Mouse (Mus musculus): Measurements from ENCODE around the gene Nrip2. TPM values are rescaled to one million over a fixed set of nuclear protein-coding genes. Genes with fewer than 3 reads are reported as not detected.

Nrip2 gene
- polyA plus RNA-seq, 1 experiment from 2014 or later: 11.2 TPM

- ATAC-seq (replicated peaks): no peak
- WGBS: 94% methylated on average over 2 of the region's 2 CpGs
- peaks cover 3% of the 10 kb centered on the region; the same call in 1 of the 2 replicates for H3K4me1 ChIP-seq
- no peak overlapping the region for H3K27ac ChIP-seq
- no peak overlapping the region for H3K4me2 ChIP-seq
- no peak overlapping the region for H3K9ac ChIP-seq
- H3K9me3 ChIP-seq: no peaks in the 10 kb centered on the region
- no peaks in the 10 kb centered on the region for H3K27me3 ChIP-seq (replicated peaks)
- H3K36me3 ChIP-seq (replicated peaks): peaks cover 55% of the 10 kb centered on the region
- H3K4me3 ChIP-seq: no peak overlapping the region
Measured at GRCm38 (mm10) chr6:128429300-128429699, 30.2 kb downstream of the Nrip2 start.

DNA sequence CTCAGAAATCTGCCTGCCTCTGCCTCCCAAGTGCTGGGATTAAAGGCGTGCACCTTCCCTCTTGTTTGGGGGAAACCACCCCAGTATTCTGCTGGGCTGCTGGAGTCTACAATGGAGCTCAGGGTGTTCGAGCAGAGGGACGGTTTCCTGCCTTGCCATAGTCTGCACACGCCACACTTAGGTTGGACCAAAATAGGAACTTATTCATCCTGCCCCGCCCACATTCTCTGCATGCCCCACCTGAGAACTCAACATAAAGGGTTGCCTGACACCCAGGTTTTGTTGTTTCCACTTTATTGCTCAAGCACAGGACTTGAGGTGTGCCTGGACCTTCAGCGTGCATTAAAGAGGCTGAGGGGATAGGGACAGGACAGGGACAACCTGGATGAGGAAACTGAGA lies 30.7 kb downstream of the Nrip2 start:
- 93% methylated on average over 6 of the region's 6 CpGs for WGBS
- Histone ChIP-seq H3K4me2 (no peak overlapping the region), H3K4me1 (peaks cover 3% of the 10 kb centered on the region; the same call in 1 of the 2 replicates), H3K27ac (no peak overlapping the region), H3K4me3 (no peak overlapping the region), H3K9me3 (no peaks in the 10 kb centered on the region), H3K9ac (no peak overlapping the region), H3K27me3 (replicated peaks) (no peaks in the 10 kb centered on the region), H3K36me3 (replicated peaks) (peaks cover 60% of the 10 kb centered on the region)
- ATAC-seq (replicated peaks): no peak

DNA sequence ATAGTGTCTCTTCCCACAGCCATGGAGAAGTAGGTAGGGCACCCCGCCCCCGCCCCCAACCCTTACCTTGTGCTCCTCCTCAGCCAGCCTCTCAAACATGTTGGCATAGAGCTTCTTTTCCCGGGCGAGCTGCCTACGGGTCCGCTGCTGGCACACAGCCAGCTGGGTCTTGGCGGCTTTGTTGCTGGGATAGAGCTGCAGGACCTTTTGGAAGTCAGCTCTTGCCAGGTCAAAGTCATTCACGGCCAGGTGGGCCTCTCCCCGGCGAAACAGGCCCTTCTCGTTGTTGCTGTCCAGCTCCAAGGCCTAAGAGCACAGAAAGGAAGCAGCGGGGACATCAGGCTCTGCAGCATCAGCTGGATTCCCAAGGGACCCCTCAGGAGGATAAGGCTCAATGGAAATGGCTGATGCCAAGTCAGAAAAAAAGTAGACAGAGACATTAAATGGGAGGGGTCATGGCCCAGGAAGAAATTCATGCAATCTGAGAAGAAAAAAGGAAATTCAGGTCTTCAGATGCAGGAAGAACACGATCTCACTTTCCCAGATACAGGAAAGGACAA lies 33.3 kb downstream of the Nrip2 start:
- no peaks in the 10 kb centered on the region for H3K9me3 ChIP-seq
- no peak overlapping the region for H3K4me3 ChIP-seq
- no peak overlapping the region for H3K27ac ChIP-seq
- H3K4me1 ChIP-seq: peaks cover 11% of the 10 kb centered on the region
- no peak overlapping the region for H3K9ac ChIP-seq
- no peak for ATAC-seq (replicated peaks)
- 83% methylated on average over 13 of the region's 13 CpGs for WGBS
- no peaks in the 10 kb centered on the region for H3K27me3 ChIP-seq (replicated peaks)
- H3K36me3 ChIP-seq (replicated peaks): peaks cover 72% of the 10 kb centered on the region
- H3K4me2 ChIP-seq: no peak overlapping the region

GRCm38 (mm10) chr6:128433566-128433965 lies 34.5 kb downstream of the Nrip2 start:
- Histone ChIP-seq H3K36me3 (replicated peaks) (peaks cover 70% of the 10 kb centered on the region), H3K4me2 (no peak overlapping the region), H3K4me1 (peaks cover 11% of the 10 kb centered on the region), H3K27ac (no peak overlapping the region), H3K4me3 (no peak overlapping the region), H3K27me3 (replicated peaks) (no peaks in the 10 kb centered on the region), H3K9ac (no peak overlapping the region), H3K9me3 (no peaks in the 10 kb centered on the region)
- no peak for ATAC-seq (replicated peaks)
- WGBS: 95% methylated on average over 13 of the region's 13 CpGs

DNA sequence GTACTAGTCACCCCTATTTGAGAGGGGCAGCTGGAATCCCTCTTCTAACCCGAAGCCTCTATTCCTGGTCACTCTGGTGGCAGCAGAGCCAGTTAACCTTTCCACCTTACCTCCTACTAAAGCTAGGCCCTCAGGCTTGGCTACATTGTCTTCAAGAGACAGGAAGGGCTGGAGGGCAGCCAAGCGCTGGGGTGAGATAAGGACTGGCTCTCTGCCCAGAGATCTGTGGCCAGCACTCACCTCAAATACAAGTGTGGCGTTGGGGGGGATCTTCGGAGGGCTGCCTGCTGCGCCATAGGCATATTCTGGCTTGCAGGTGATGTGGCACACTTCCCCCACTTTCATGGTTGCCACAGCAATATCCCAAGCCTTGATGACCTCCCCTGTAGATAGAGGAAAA lies 36.4 kb downstream of the Nrip2 start:
- ATAC-seq (replicated peaks): no peak
- peaks cover 16% of the 10 kb centered on the region for H3K4me1 ChIP-seq
- no peak overlapping the region for H3K4me2 ChIP-seq
- H3K9ac ChIP-seq: no peak overlapping the region
- no peak overlapping the region for H3K4me3 ChIP-seq
- WGBS: 82% methylated on average over 5 of the region's 5 CpGs
- H3K27ac ChIP-seq: no peak overlapping the region
- no peaks in the 10 kb centered on the region for H3K27me3 ChIP-seq (replicated peaks)
- no peaks in the 10 kb centered on the region for H3K9me3 ChIP-seq
- peaks cover 52% of the 10 kb centered on the region for H3K36me3 ChIP-seq (replicated peaks)

GRCm38 (mm10) chr6:128436356-128437005 lies 37.4 kb downstream of the Nrip2 start:
- Histone ChIP-seq H3K9me3 (no peaks in the 10 kb centered on the region), H3K9ac (peak overlapping the region; percentile 91), H3K27me3 (replicated peaks) (no peaks in the 10 kb centered on the region), H3K4me3 (peak overlapping the region; percentile 100), H3K27ac (peak overlapping the region; percentile 95; the same call in 1 of the 2 replicates), H3K36me3 (replicated peaks) (peaks cover 44% of the 10 kb centered on the region), H3K4me2 (peak overlapping the region; percentile 66), H3K4me1 (peaks cover 16% of the 10 kb centered on the region)
- WGBS: 91% methylated on average over 8 of the region's 8 CpGs
- no peak for ATAC-seq (replicated peaks)

DNA sequence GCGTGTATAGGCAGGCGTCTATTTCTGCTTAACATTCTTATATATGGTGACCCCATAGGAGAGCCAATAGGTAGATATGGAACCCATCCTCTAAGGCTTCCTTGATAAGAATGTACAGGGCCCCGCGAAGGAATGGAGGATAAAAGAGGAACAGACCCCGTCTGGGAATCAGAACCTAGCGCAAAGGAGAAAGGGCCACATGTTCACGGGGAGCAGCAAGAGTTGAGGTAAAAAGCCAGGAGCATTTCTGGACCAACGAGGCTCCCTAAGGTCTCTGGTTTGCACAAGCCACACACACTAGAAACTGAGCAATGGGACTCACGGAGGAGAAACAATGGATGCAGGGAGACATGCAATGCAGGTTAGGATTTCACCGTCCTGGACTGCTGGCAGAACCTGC lies 38.2 kb downstream of the Nrip2 start:
- Histone ChIP-seq H3K36me3 (replicated peaks) (peaks cover 36% of the 10 kb centered on the region), H3K4me1 (peaks cover 16% of the 10 kb centered on the region), H3K4me2 (peak overlapping the region; percentile 66), H3K27me3 (replicated peaks) (no peaks in the 10 kb centered on the region), H3K27ac (peak overlapping the region; percentile 95), H3K9me3 (no peaks in the 10 kb centered on the region), H3K4me3 (peak overlapping the region; percentile 100), H3K9ac (peak overlapping the region; percentile 91)
- 2% methylated on average over 10 of the region's 10 CpGs for WGBS
- ATAC-seq (replicated peaks): 0 out of 2 replicates have a peak, but pooled peaks have one; percentile 0

DNA sequence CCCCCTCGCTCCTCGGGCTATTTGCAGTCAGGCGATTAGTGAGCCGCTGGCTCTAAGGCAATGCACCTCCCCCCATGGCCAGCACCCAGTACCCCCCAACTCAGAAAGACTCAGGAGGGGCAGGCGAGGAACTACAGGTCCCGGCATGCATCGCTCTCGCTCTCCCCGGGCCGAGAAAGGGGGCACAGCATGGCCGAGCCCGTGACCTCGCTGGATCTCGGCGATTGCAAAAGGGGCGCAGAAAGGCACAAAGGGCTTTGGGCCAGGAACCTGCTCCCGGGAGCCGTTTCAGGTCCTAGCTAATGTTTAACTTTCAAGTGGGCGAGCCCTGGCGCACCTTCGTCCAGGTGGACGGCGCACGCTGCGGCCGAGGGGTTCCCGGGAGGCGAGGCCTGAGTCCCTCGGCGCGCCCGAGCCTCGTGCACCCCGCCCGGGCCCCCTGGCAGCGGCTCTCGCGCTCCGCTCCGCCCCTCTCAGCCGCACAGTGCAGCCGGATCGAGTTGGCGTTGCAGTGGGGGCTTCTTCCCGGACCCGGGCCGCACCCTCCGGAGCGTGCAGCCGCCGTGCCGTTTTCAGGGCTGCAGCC lies 38.7 kb downstream of the Nrip2 start:
- Histone ChIP-seq H3K4me2 (peak overlapping the region; percentile 66), H3K4me3 (peak overlapping the region; percentile 100), H3K9me3 (no peaks in the 10 kb centered on the region), H3K27me3 (replicated peaks) (no peaks in the 10 kb centered on the region), H3K27ac (peak overlapping the region; percentile 95), H3K4me1 (peaks cover 16% of the 10 kb centered on the region), H3K36me3 (replicated peaks) (peaks cover 31% of the 10 kb centered on the region), H3K9ac (peak overlapping the region; percentile 91)
- WGBS: under 1% methylated on average over 48 of the region's 52 CpGs
- peak; percentile 81 for ATAC-seq (replicated peaks)

GRCm38 (mm10) chr6:128438317-128438870 lies 39.3 kb downstream of the Nrip2 start, which contains the start of gene Fkbp4:
Gene Fkbp4 (minus strand): TSS chr6:128438677.
- H3K4me2 ChIP-seq: peak within 1 kb of the TSS; percentile 66
- H3K27me3 ChIP-seq (replicated peaks): no peaks in the 10 kb centered on the region
- H3K27ac ChIP-seq: peak within 1 kb of the TSS; percentile 95
- H3K4me3 ChIP-seq: peak within 1 kb of the TSS; percentile 100
- under 1% methylated on average over 63 of the region's 67 CpGs for WGBS
- H3K9me3 ChIP-seq: no peaks in the 10 kb centered on the region
- H3K36me3 ChIP-seq (replicated peaks): peaks cover 25% of the 10 kb centered on the region
- peak within 1 kb of the TSS; percentile 91 for H3K9ac ChIP-seq
- ATAC-seq (replicated peaks): peak; percentile 94
- H3K4me1 ChIP-seq: peaks cover 16% of the 10 kb centered on the region

GRCm38 (mm10) chr6:128438871-128439341 lies 39.8 kb downstream of the Nrip2 start:
- H3K9me3 ChIP-seq: no peaks in the 10 kb centered on the region
- no peaks in the 10 kb centered on the region for H3K27me3 ChIP-seq (replicated peaks)
- WGBS: 30% methylated on average over 18 of the region's 18 CpGs
- H3K27ac ChIP-seq: peak overlapping the region; percentile 95
- H3K4me3 ChIP-seq: peak overlapping the region; percentile 100
- peak overlapping the region; percentile 66 for H3K4me2 ChIP-seq
- peaks cover 21% of the 10 kb centered on the region for H3K36me3 ChIP-seq (replicated peaks)
- peak overlapping the region; percentile 13; the same call in 1 of the 2 replicates for H3K9ac ChIP-seq
- no peak; the same call in 1 of the 2 replicates for ATAC-seq (replicated peaks)
- H3K4me1 ChIP-seq: peaks cover 16% of the 10 kb centered on the region

DNA sequence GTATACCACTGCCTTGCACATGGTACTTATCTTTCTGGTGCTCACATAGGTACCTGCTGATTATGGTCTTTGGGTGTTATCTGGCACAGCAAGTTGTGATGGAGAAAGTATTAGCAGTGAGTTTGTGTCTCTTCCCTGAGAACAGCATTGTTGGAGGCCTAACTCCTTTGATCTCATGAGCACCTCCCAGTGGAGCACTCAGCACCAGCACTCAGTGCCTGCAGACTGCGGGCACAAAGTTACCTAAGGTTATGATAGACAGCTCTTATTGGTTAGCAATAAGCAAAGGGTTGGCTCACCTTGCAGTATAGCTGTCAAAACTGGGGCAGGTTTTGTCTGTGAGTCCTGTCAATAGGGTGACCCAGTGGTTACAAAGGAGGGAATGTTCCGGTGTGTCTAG lies 41.1 kb downstream of the Nrip2 start:
- Histone ChIP-seq H3K27me3 (replicated peaks) (no peaks in the 10 kb centered on the region), H3K27ac (no peak overlapping the region), H3K4me1 (peaks cover 16% of the 10 kb centered on the region), H3K9me3 (no peaks in the 10 kb centered on the region), H3K4me3 (no peak overlapping the region), H3K4me2 (no peak overlapping the region), H3K36me3 (replicated peaks) (peaks cover 8% of the 10 kb centered on the region; the same call in 1 of the 2 replicates), H3K9ac (no peak overlapping the region)
- WGBS: 100% methylated on average over 2 of the region's 2 CpGs
- ATAC-seq (replicated peaks): no peak
